Mouse (Mus musculus) liver, embryonic 15.5 days (tissue): Measurements from ENCODE around the gene Gjb1. TPM values are rescaled to one million over a fixed set of nuclear protein-coding genes. Genes with fewer than 3 reads are reported as not detected.

Experiments used
- polyA plus RNA-seq: library from polyadenylated mRNA; unstranded; fragments of >200 nt; fragmentation: Nextera tagmentation; extraction: Ambion mirVana; gene quantifications from 2 replicates; pipeline ENCODE4 v1.2.1, GENCODE M21; 2015

Gene Gjb1
- polyA plus RNA-seq, 1 experiment from 2014 or later = 111 TPM

Other genes starting within 250 kb of the Gjb1 start
- 15.9 and 18.1 TPM in 2 replicates for gene Snx12, start 153.8 kb upstream of the Gjb1 start, polyA plus RNA-seq
- gene Foxo4, start 121.8 kb upstream of the Gjb1 start, polyA plus RNA-seq = 1.5 TPM in 2 replicates
- gene Gm614, start 112.4 kb upstream of the Gjb1 start, polyA plus RNA-seq = not detected in 2 replicates
- 9.4 and 9.6 TPM in 2 replicates for gene Il2rg, start 108.1 kb upstream of the Gjb1 start, polyA plus RNA-seq
- not detected in 2 replicates for gene Gm20489, start 107.4 kb upstream of the Gjb1 start, polyA plus RNA-seq
- 21.4 and 23.1 TPM in 2 replicates for gene Med12, start 102.3 kb upstream of the Gjb1 start, polyA plus RNA-seq
- 0.06 and 0.08 TPM in 2 replicates for gene Nlgn3, start 77.2 kb upstream of the Gjb1 start, polyA plus RNA-seq
- 5.9 and 8.3 TPM in 2 replicates for gene Zmym3, start 44.5 kb downstream of the Gjb1 start, polyA plus RNA-seq
- gene Nono, start 52.9 kb downstream of the Gjb1 start, polyA plus RNA-seq = 107 TPM in 2 replicates
- gene Itgb1bp2, start 72.7 kb downstream of the Gjb1 start, polyA plus RNA-seq = 3.8 and 5.6 TPM in 2 replicates
- gene Taf1, start 156.4 kb downstream of the Gjb1 start, polyA plus RNA-seq = 5.3 and 5.6 TPM in 2 replicates